Mouse (Mus musculus) naive thymus-derived CD4-positive, alpha-beta T cell, adult 2 months (primary cell): Measurements from ENCODE around the gene Krba1.

Source experiments
- DNase-seq: peaks from one replicate; pipeline ENCODE4 v3.0.0-alpha.2; 2011; ENCODE audit warnings: low read depth

The Krba1 gene

DNA sequence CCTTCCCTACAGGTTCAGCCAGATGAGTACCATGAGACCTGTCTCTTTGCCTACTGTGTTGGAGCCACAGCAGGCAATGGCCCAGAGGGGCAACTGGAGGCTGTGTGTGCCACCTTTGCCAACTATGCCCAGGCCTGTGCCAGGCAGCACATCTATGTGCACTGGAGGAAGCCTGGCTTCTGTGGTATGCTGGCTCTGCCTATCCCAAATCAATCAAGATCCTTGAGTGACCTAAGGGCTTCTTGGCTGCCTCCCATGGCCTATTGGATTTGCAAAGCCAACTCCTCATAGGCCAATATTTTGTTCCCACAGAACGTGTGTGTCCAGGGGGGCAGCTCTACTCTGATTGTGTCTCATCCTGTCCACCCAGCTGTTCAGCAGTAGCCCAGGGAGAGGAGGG, 56.8 kb downstream of the Krba1 start:
- no peak for DNase-seq

GRCm38 (mm10) chr6:48452771-48453170, 57.4 kb downstream of the Krba1 start:
- no peak for DNase-seq

- no peak for DNase-seq
Observed at GRCm38 (mm10) chr6:48464966-48465679, 69.7 kb downstream of the Krba1 start.

DNA sequence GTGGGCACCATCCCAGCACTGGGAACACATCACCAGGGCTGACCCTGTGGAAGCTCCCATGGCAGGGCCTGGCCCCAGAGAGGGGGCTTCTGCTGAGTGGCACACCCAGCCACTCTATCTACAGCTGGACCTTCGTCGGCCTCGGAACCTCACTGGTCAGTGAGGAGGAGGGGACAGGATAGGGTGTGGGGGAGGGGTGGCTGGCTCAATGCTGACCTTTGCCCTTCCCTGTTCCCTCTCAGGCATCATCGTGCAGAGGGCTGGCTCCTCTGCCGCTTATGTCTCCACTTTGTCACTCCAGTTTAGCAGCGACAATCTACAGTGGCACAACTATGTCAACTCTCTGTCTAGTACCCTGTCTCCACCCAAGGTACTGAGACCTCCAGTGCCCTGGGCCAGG, 71.3 kb downstream of the Krba1 start:
- DNase-seq = no peak

GRCm38 (mm10) chr6:48467490-48467889, 72.1 kb downstream of the Krba1 start:
- no peak for DNase-seq
